Mouse (Mus musculus) embryonic facial prominence, embryonic 14.5 days (tissue): ENCODE data around the gene Eif2s1. TPM values are rescaled to one million over a fixed set of nuclear protein-coding genes. Genes with fewer than 3 reads are reported as not detected.

ENCODE experiments used
- ATAC-seq: fragments of 200-750 bp; cut with Nextera tagmentation; 2 replicates; pipeline ENCODE4 v1.8.0; 2017; ENCODE audit warnings: low read depth, moderate number of reproducible peaks, moderate TSS enrichment
- DNase-seq: peaks from one replicate; pipeline ENCODE4 v3.0.0-alpha.2; 2015; ENCODE audit warnings: low spot score
- H3K27ac ChIP-seq: fragments of 300-500 bp; sonication (generic); replicated peaks from 2 replicates; pipeline ENCODE4 v1.5.1; 2014; ENCODE audit warnings: low read depth, mild to moderate bottlenecking, low read length, moderate library complexity
- H3K27me3 ChIP-seq: fragments of 300-500 bp; sonication (generic); replicated peaks from 2 replicates; pipeline ENCODE4 v1.6.1; 2014; ENCODE audit warnings: low read length; ENCODE audit not compliant: control insufficient read depth, insufficient read depth
- H3K36me3 ChIP-seq: fragments of 300-500 bp; sonication (generic); 2 replicates; pipeline ENCODE4 v1.6.1; 2014; ENCODE audit warnings: low read length, mixed read lengths; ENCODE audit not compliant: control insufficient read depth, insufficient read depth
- H3K4me1 ChIP-seq: fragments of 300-500 bp; sonication (generic); 2 replicates; pipeline ENCODE4 v1.6.1; 2014; ENCODE audit warnings: antibody characterized with exemption, low read length; ENCODE audit not compliant: control insufficient read depth, insufficient read depth
- H3K4me2 ChIP-seq: fragments of 300-500 bp; sonication (generic); 2 replicates; pipeline ENCODE4 v1.6.1; 2014; ENCODE audit warnings: low read depth, mild to moderate bottlenecking, low read length, moderate library complexity, mixed read lengths
- H3K4me3 ChIP-seq: fragments of 300-500 bp; sonication (generic); 2 replicates; pipeline ENCODE4 v1.5.1; 2014; ENCODE audit warnings: low read depth, mild to moderate bottlenecking, low read length
- H3K9ac ChIP-seq: fragments of 300-500 bp; sonication (generic); 2 replicates; pipeline ENCODE4 v1.6.1; 2014; ENCODE audit warnings: low read depth, mild to moderate bottlenecking, low read length, moderate library complexity, mixed read lengths
- H3K9me3 ChIP-seq: fragments of 300-500 bp; sonication (generic); 2 replicates; pipeline ENCODE4 v1.6.1; 2016; ENCODE audit warnings: low read length; ENCODE audit not compliant: control insufficient read depth
- WGBS: fragments of 180-500 bp; shearing (Covaris S2); extraction: QIAGEN DNeasy Blood & Tissue Kit; methylation state at CpG from one replicate; pipeline ENCODE4 v1.1.7; 2014; 5-methylcytosine and 5-hydroxymethylcytosine counted together
- polyA plus RNA-seq: library from polyadenylated mRNA; unstranded; fragments of >200 nt; fragmentation: Nextera tagmentation; extraction: Ambion mirVana; gene quantifications from 2 replicates; pipeline ENCODE4 v1.2.1, GENCODE M21; 2014

Eif2s1 gene
- polyA plus RNA-seq, result 184 and 201 TPM in 2 replicates

DNA sequence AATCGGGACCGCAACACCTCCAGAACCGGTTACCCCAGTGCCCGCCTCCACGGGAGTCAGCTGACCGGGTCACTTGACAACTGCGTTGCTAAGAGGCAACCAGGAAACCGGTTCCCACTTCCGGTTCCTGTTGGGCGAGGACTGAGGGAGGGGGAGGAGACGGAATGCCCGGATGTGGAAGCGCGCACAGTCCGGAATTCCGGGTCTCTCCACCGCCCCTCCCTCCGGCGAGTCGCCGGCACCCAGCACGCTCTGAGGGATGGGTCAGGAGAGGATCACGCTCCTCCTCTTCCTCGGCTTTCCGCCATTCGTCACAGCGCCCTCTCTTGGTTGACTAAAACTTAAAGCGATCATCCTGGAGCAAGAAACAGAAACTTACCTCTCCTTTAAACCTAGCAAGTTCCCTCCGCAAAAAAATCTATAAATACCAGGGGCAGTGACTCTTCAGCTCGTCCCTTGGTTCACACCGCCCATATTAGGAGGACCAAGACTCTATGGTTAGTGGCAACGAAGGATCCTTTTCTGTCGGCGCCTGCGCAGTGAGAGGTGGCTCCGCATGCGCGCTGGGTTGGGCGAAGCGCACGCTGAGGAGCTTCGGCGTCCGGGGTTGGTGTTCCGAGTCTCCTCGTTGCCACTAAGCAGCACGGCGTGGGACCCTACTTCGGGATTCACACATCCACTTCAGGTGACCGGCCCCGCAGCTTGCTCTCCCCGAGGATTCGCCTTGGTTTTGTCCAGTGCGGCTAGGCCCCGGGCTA lies at the start of gene Eif2s1, which contains the start of gene Atp6v1d:
Eif2s1 (plus strand) TSS at position 324 of the 758 bp plus-strand sequence.
Atp6v1d (minus strand) TSS at position 143 of the 758 bp plus-strand sequence.
- Histone ChIP-seq H3K9me3 (no peaks in the 10 kb centered on the region), H3K4me3 (peak within 1 kb of the TSS; percentile 93), H3K4me1 (peaks cover 15% of the 10 kb centered on the region), H3K36me3 (peaks cover 6% of the 10 kb centered on the region; the same call in 1 of the 2 replicates), H3K4me2 (peak within 1 kb of the TSS; percentile 87), H3K27me3 (no peaks in the 10 kb centered on the region), H3K9ac (peak within 1 kb of the TSS; percentile 96), H3K27ac (peak within 1 kb of the TSS; percentile 88)
- under 1% methylated on average over 51 of the region's 55 CpGs for WGBS
- ATAC-seq (peak; percentile 100), DNase-seq (peak; percentile 99)

GRCm38 (mm10) chr12:78814437-78814836 lies 47.2 kb upstream of the Eif2s1 start:
- ATAC-seq (no peak), DNase-seq (no peak)
- H3K4me2 ChIP-seq, result no peak overlapping the region
- H3K4me3 ChIP-seq, result no peak overlapping the region
- no peak overlapping the region for H3K27ac ChIP-seq
- no peaks in the 10 kb centered on the region for H3K27me3 ChIP-seq
- no peak overlapping the region for H3K9ac ChIP-seq
- H3K36me3 ChIP-seq, result peaks cover 12% of the 10 kb centered on the region; the same call in 1 of the 2 replicates
- H3K9me3 ChIP-seq, result no peaks in the 10 kb centered on the region
- no peaks in the 10 kb centered on the region for H3K4me1 ChIP-seq

DNA sequence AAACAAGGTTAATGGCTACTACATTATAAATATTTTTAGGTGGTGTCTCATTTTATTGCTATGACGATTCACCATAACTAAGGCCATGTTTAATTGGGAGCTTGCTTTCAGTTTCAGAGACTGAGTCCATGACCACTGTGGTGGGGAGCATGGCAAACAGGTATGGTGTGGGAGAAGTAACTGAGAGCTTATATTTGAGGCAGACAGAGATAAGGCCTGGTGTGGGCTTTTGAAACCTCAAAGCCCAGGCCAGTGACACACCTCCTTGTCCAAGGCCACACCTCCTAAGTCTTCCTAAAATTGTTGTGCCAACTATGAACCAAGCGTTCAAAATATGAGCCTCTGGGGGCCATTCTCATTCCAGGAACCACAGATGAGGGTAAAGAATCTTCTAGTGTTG lies 27.1 kb upstream of the Eif2s1 start:
- ATAC-seq (no peak), DNase-seq (no peak)
- Histone ChIP-seq H3K4me1 (no peaks in the 10 kb centered on the region), H3K9ac (no peak overlapping the region), H3K4me3 (no peak overlapping the region), H3K27me3 (no peaks in the 10 kb centered on the region), H3K27ac (no peak overlapping the region), H3K36me3 (peaks cover 63% of the 10 kb centered on the region), H3K4me2 (no peak overlapping the region), H3K9me3 (no peaks in the 10 kb centered on the region)
- 82% methylated on average over 2 of the region's 2 CpGs for WGBS

- Histone ChIP-seq H3K9ac (no peak overlapping the region), H3K9me3 (no peaks in the 10 kb centered on the region), H3K36me3 (peaks cover 77% of the 10 kb centered on the region), H3K4me1 (no peaks in the 10 kb centered on the region), H3K4me2 (no peak overlapping the region), H3K4me3 (no peak overlapping the region), H3K27ac (no peak overlapping the region), H3K27me3 (no peaks in the 10 kb centered on the region)
- no peak for ATAC-seq
- WGBS, result 78% methylated on average over 4 of the region's 4 CpGs
- peak; percentile 24 for DNase-seq
These were observed 21.7 kb upstream of the Eif2s1 start for GRCm38 (mm10) chr12:78839906-78840305.

DNA sequence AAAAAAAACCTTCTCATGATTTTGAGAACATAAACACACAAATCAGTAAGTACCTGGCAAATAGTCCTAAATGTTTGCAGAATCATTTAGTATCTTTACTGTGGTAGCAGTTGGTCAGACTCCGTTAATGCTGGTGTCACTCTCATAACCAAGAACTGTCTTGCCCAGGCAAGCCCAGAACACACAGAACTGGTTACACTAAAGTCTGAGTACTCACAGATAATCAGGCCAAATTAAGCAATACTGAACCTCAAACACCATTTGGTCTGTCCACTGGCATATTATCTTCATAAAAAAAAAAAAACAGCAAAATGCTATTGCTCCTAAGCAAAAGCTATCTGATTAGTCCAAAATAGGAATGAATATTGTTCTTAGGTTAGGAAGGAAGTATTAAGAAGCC lies 19.2 kb upstream of the Eif2s1 start:
- Histone ChIP-seq H3K4me1 (no peaks in the 10 kb centered on the region), H3K9me3 (no peaks in the 10 kb centered on the region), H3K4me3 (no peak overlapping the region), H3K9ac (no peak overlapping the region), H3K36me3 (peaks cover 75% of the 10 kb centered on the region), H3K27ac (no peak overlapping the region), H3K27me3 (no peaks in the 10 kb centered on the region), H3K4me2 (no peak overlapping the region)
- WGBS, result 81% methylated on average over 1 of the region's 1 CpGs
- ATAC-seq, result no peak
- no peak for DNase-seq

GRCm38 (mm10) chr12:78848246-78848645 lies 13.4 kb upstream of the Eif2s1 start:
- H3K36me3 ChIP-seq, result peaks cover 66% of the 10 kb centered on the region
- no peaks in the 10 kb centered on the region for H3K27me3 ChIP-seq
- no peaks in the 10 kb centered on the region for H3K9me3 ChIP-seq
- no peak overlapping the region; the same call in 1 of the 2 replicates for H3K27ac ChIP-seq
- no peak overlapping the region for H3K9ac ChIP-seq
- ATAC-seq (peak; percentile 74), DNase-seq (peak; percentile 56)
- H3K4me3 ChIP-seq, result no peak overlapping the region
- no peak overlapping the region for H3K4me2 ChIP-seq
- no peaks in the 10 kb centered on the region for H3K4me1 ChIP-seq
- WGBS, result 82% methylated on average over 4 of the region's 4 CpGs

GRCm38 (mm10) chr12:78860921-78861495 lies 611 bp upstream of the Eif2s1 start:
- Histone ChIP-seq H3K36me3 (peaks cover 12% of the 10 kb centered on the region), H3K4me1 (peaks cover 15% of the 10 kb centered on the region), H3K27me3 (no peaks in the 10 kb centered on the region), H3K27ac (peak overlapping the region; percentile 67), H3K9ac (peak overlapping the region; percentile 82), H3K4me3 (peak overlapping the region; percentile 93), H3K4me2 (peak overlapping the region; percentile 87), H3K9me3 (no peaks in the 10 kb centered on the region)
- no peak for DNase-seq
- WGBS, result under 1% methylated on average over 30 of the region's 30 CpGs
- ATAC-seq, result peak; percentile 28; the same call in 1 of the 2 replicates

- WGBS, result under 1% methylated on average over 18 of the region's 22 CpGs
- Histone ChIP-seq H3K27ac (peak overlapping the region; percentile 88), H3K4me3 (peak overlapping the region; percentile 93), H3K9ac (peak overlapping the region; percentile 96), H3K9me3 (no peaks in the 10 kb centered on the region), H3K4me2 (peak overlapping the region; percentile 80), H3K4me1 (peaks cover 15% of the 10 kb centered on the region), H3K36me3 (peaks cover 10% of the 10 kb centered on the region; the same call in 1 of the 2 replicates), H3K27me3 (no peaks in the 10 kb centered on the region)
- DNase-seq (no peak), ATAC-seq (peak; percentile 23; the same call in 1 of the 2 replicates)
These were observed 673 bp downstream of the Eif2s1 start for GRCm38 (mm10) chr12:78862254-78862730.
